Mouse (Mus musculus) central nervous system, embryonic 14 days (tissue): ENCODE measurements around the gene Nfkbiz. TPM values are rescaled to one million over a fixed set of nuclear protein-coding genes. Genes with fewer than 3 reads are reported as not detected.

Experiments
- polyA plus RNA-seq: library from polyadenylated mRNA; depleted of rRNA; stranded (reverse); fragments of >200 nt; gene quantifications from 2 replicates; pipeline ENCODE4 v1.2.3, GENCODE M21; 2012; rRNA removed

Nfkbiz gene
- 3.2 and 4.9 TPM in 2 replicates for polyA plus RNA-seq

GRCm38 (mm10) chr16:55838510-55839474 lies at the start of gene Nfkbiz:
Nfkbiz (minus strand) TSS chr16:55838899.

Other genes starting within 250 kb of the Nfkbiz start
- gene Nxpe3, start 56.4 kb upstream of the Nfkbiz start, polyA plus RNA-seq, result 2.7 and 2.8 TPM in 2 replicates
- gene Cep97, start 96.0 kb upstream of the Nfkbiz start, polyA plus RNA-seq, result 9.5 and 12.0 TPM in 2 replicates
- 608 and 657 TPM in 2 replicates for gene Rpl24, start 127.4 kb upstream of the Nfkbiz start, polyA plus RNA-seq
- gene Zbtb11, start 135.0 kb upstream of the Nfkbiz start, polyA plus RNA-seq, result 13.1 and 13.3 TPM in 2 replicates
- 106 and 113 TPM in 2 replicates for gene Pcnp, start 190.8 kb upstream of the Nfkbiz start, polyA plus RNA-seq
- 10.9 and 11.0 TPM in 2 replicates for gene Trmt10c, start 198.9 kb upstream of the Nfkbiz start, polyA plus RNA-seq
- 39.1 and 41.4 TPM in 2 replicates for gene Senp7, start 209.4 kb upstream of the Nfkbiz start, polyA plus RNA-seq